Mouse (Mus musculus): ENCODE results near the gene Ppm1j. TPM values are rescaled to one million over a fixed set of nuclear protein-coding genes. Genes with fewer than 3 reads are reported as not detected.
"Not testable (repeated sequence)": the region's sequence is repeated elsewhere in the genome, so short reads cannot be mapped to it uniquely, and the experiment has no call there.

Ppm1j gene
- polyA plus RNA-seq, 1 experiment from 2014 or later = 0.48 TPM

- not testable (repeated sequence) for H3K4me1 ChIP-seq (replicated peaks; ENCODE audit: control insufficient read depth, insufficient read depth, low read length); H3K9me3 ChIP-seq (ENCODE audit: control insufficient read depth, low read length); H3K27ac ChIP-seq (ENCODE audit: low read depth, low read length); DNase-seq (ENCODE audit: low spot score); H3K36me3 ChIP-seq (ENCODE audit: control insufficient read depth, insufficient read depth, low read length); ATAC-seq (ENCODE audit: low FRiP score); H3K27me3 ChIP-seq (ENCODE audit: control insufficient read depth, insufficient read depth, low read length); H3K4me2 ChIP-seq (replicated peaks; ENCODE audit: low read depth, low read length); H3K9ac ChIP-seq (ENCODE audit: low read depth, low read length); H3K4me3 ChIP-seq (ENCODE audit: low read depth, low read length)
- 25% methylated on average over 16 of the region's 20 CpGs for WGBS
These were observed 18.6 kb upstream of the Ppm1j start for GRCm38 (mm10) chr3:104762103-104762863.

GRCm38 (mm10) chr3:104765021-104765420 lies 15.8 kb upstream of the Ppm1j start:
- Histone ChIP-seq H3K4me1 (replicated peaks; ENCODE audit: control insufficient read depth, insufficient read depth, low read length) (no peaks in the 10 kb centered on the region), H3K4me2 (replicated peaks; ENCODE audit: low read depth, low read length) (no peak overlapping the region), H3K27me3 (ENCODE audit: control insufficient read depth, insufficient read depth, low read length) (peaks cover 3% of the 10 kb centered on the region), H3K36me3 (ENCODE audit: control insufficient read depth, insufficient read depth, low read length) (no peaks in the 10 kb centered on the region), H3K4me3 (ENCODE audit: low read depth, low read length) (no peak overlapping the region), H3K9me3 (ENCODE audit: control insufficient read depth, low read length) (no peaks in the 10 kb centered on the region), H3K9ac (ENCODE audit: low read depth, low read length) (no peak overlapping the region), H3K27ac (ENCODE audit: low read depth, low read length) (no peak overlapping the region)
- DNase-seq (ENCODE audit: low spot score) = peak; percentile 49
- no peak for ATAC-seq (ENCODE audit: low FRiP score)
- 22% methylated on average over 4 of the region's 4 CpGs for WGBS

GRCm38 (mm10) chr3:104767141-104767540 lies 13.7 kb upstream of the Ppm1j start:
- no peak overlapping the region for H3K4me2 ChIP-seq (replicated peaks; ENCODE audit: low read depth, low read length)
- ATAC-seq (ENCODE audit: low FRiP score) (no peak), DNase-seq (ENCODE audit: low spot score) (no peak)
- no peaks in the 10 kb centered on the region for H3K36me3 ChIP-seq (ENCODE audit: control insufficient read depth, insufficient read depth, low read length)
- H3K27me3 ChIP-seq (ENCODE audit: control insufficient read depth, insufficient read depth, low read length) = peaks cover under 1% of the 10 kb centered on the region; the same call in 1 of the 2 replicates
- H3K4me3 ChIP-seq (ENCODE audit: low read depth, low read length) = no peak overlapping the region
- H3K4me1 ChIP-seq (replicated peaks; ENCODE audit: control insufficient read depth, insufficient read depth, low read length) = no peaks in the 10 kb centered on the region
- H3K9me3 ChIP-seq (ENCODE audit: control insufficient read depth, low read length) = no peaks in the 10 kb centered on the region
- 61% methylated on average over 2 of the region's 2 CpGs for WGBS
- H3K9ac ChIP-seq (ENCODE audit: low read depth, low read length) = no peak overlapping the region
- H3K27ac ChIP-seq (ENCODE audit: low read depth, low read length) = no peak overlapping the region

GRCm38 (mm10) chr3:104767716-104768115 lies 13.1 kb upstream of the Ppm1j start:
- 83% methylated on average over 4 of the region's 4 CpGs for WGBS

GRCm38 (mm10) chr3:104769135-104769534 lies 11.7 kb upstream of the Ppm1j start:
- Histone ChIP-seq H3K4me3 (ENCODE audit: low read depth, low read length) (no peak overlapping the region), H3K9me3 (ENCODE audit: control insufficient read depth, low read length) (no peaks in the 10 kb centered on the region), H3K9ac (ENCODE audit: low read depth, low read length) (no peak overlapping the region), H3K27me3 (ENCODE audit: control insufficient read depth, insufficient read depth, low read length) (peaks cover 3% of the 10 kb centered on the region; the same call in 1 of the 2 replicates), H3K4me2 (replicated peaks; ENCODE audit: low read depth, low read length) (no peak overlapping the region), H3K4me1 (replicated peaks; ENCODE audit: control insufficient read depth, insufficient read depth, low read length) (no peaks in the 10 kb centered on the region), H3K36me3 (ENCODE audit: control insufficient read depth, insufficient read depth, low read length) (no peaks in the 10 kb centered on the region), H3K27ac (ENCODE audit: low read depth, low read length) (no peak overlapping the region)
- DNase-seq (ENCODE audit: low spot score) (no peak), ATAC-seq (ENCODE audit: low FRiP score) (no peak)
- WGBS = 19% methylated on average over 3 of the region's 3 CpGs

More at GRCm38 (mm10) chr3:104767716-104768115, 13.1 kb upstream of the Ppm1j start:
- Histone ChIP-seq H3K4me3 (ENCODE audit: low read depth, low read length) (no peak overlapping the region), H3K36me3 (ENCODE audit: control insufficient read depth, insufficient read depth, low read length) (no peaks in the 10 kb centered on the region), H3K4me1 (replicated peaks; ENCODE audit: control insufficient read depth, insufficient read depth, low read length) (no peaks in the 10 kb centered on the region), H3K4me2 (replicated peaks; ENCODE audit: low read depth, low read length) (no peak overlapping the region), H3K9ac (ENCODE audit: low read depth, low read length) (no peak overlapping the region), H3K27me3 (ENCODE audit: control insufficient read depth, insufficient read depth, low read length) (peaks cover 3% of the 10 kb centered on the region; the same call in 1 of the 2 replicates), H3K9me3 (ENCODE audit: control insufficient read depth, low read length) (no peaks in the 10 kb centered on the region), H3K27ac (ENCODE audit: low read depth, low read length) (no peak overlapping the region)
- no peak for DNase-seq (ENCODE audit: low spot score)
- no peak for ATAC-seq (ENCODE audit: low FRiP score)

- H3K27me3 ChIP-seq (ENCODE audit: control insufficient read depth, insufficient read depth, low read length) = peaks cover 3% of the 10 kb centered on the region; the same call in 1 of the 2 replicates
- H3K4me1 ChIP-seq (replicated peaks; ENCODE audit: control insufficient read depth, insufficient read depth, low read length) = no peaks in the 10 kb centered on the region
- H3K4me2 ChIP-seq (replicated peaks; ENCODE audit: low read depth, low read length) = no peak overlapping the region
- no peak overlapping the region for H3K4me3 ChIP-seq (ENCODE audit: low read depth, low read length)
- peak; percentile 49 for DNase-seq (ENCODE audit: low spot score)
- no peak overlapping the region for H3K27ac ChIP-seq (ENCODE audit: low read depth, low read length)
- WGBS = 59% methylated on average over 10 of the region's 10 CpGs
- no peaks in the 10 kb centered on the region for H3K9me3 ChIP-seq (ENCODE audit: control insufficient read depth, low read length)
- H3K9ac ChIP-seq (ENCODE audit: low read depth, low read length) = no peak overlapping the region
- no peaks in the 10 kb centered on the region for H3K36me3 ChIP-seq (ENCODE audit: control insufficient read depth, insufficient read depth, low read length)
- no peak for ATAC-seq (ENCODE audit: low FRiP score)
These were observed 10.8 kb upstream of the Ppm1j start for GRCm38 (mm10) chr3:104770035-104770434.

GRCm38 (mm10) chr3:104770918-104771317 lies 9.9 kb upstream of the Ppm1j start:
- 61% methylated on average over 3 of the region's 3 CpGs for WGBS
- ATAC-seq (ENCODE audit: low FRiP score) = no peak

GRCm38 (mm10) chr3:104771460-104771859 lies 9.4 kb upstream of the Ppm1j start:
- Histone ChIP-seq H3K4me3 (ENCODE audit: low read depth, low read length) (no peak overlapping the region), H3K27me3 (ENCODE audit: control insufficient read depth, insufficient read depth, low read length) (peaks cover 12% of the 10 kb centered on the region), H3K4me2 (replicated peaks; ENCODE audit: low read depth, low read length) (no peak overlapping the region), H3K9me3 (ENCODE audit: control insufficient read depth, low read length) (no peaks in the 10 kb centered on the region), H3K36me3 (ENCODE audit: control insufficient read depth, insufficient read depth, low read length) (no peaks in the 10 kb centered on the region), H3K9ac (ENCODE audit: low read depth, low read length) (no peak overlapping the region), H3K4me1 (replicated peaks; ENCODE audit: control insufficient read depth, insufficient read depth, low read length) (no peaks in the 10 kb centered on the region), H3K27ac (ENCODE audit: low read depth, low read length) (no peak overlapping the region)
- no peak for ATAC-seq (ENCODE audit: low FRiP score)
- DNase-seq (ENCODE audit: low spot score) = no peak
- WGBS = 70% methylated on average over 6 of the region's 6 CpGs

More at GRCm38 (mm10) chr3:104770918-104771317, 9.9 kb upstream of the Ppm1j start:
- DNase-seq (ENCODE audit: low spot score) = no peak
- Histone ChIP-seq H3K9ac (ENCODE audit: low read depth, low read length) (no peak overlapping the region), H3K9me3 (ENCODE audit: control insufficient read depth, low read length) (no peaks in the 10 kb centered on the region), H3K27ac (ENCODE audit: low read depth, low read length) (no peak overlapping the region), H3K4me2 (replicated peaks; ENCODE audit: low read depth, low read length) (no peak overlapping the region), H3K4me3 (ENCODE audit: low read depth, low read length) (no peak overlapping the region), H3K36me3 (ENCODE audit: control insufficient read depth, insufficient read depth, low read length) (no peaks in the 10 kb centered on the region), H3K4me1 (replicated peaks; ENCODE audit: control insufficient read depth, insufficient read depth, low read length) (no peaks in the 10 kb centered on the region), H3K27me3 (ENCODE audit: control insufficient read depth, insufficient read depth, low read length) (peaks cover 8% of the 10 kb centered on the region)

- Histone ChIP-seq H3K36me3 (ENCODE audit: control insufficient read depth, insufficient read depth, low read length) (no peaks in the 10 kb centered on the region), H3K27me3 (ENCODE audit: control insufficient read depth, insufficient read depth, low read length) (peaks cover 29% of the 10 kb centered on the region), H3K4me2 (replicated peaks; ENCODE audit: low read depth, low read length) (no peak overlapping the region), H3K27ac (ENCODE audit: low read depth, low read length) (no peak overlapping the region), H3K4me3 (ENCODE audit: low read depth, low read length) (no peak overlapping the region), H3K9me3 (ENCODE audit: control insufficient read depth, low read length) (no peaks in the 10 kb centered on the region), H3K4me1 (replicated peaks; ENCODE audit: control insufficient read depth, insufficient read depth, low read length) (no peaks in the 10 kb centered on the region), H3K9ac (ENCODE audit: low read depth, low read length) (no peak overlapping the region)
- 80% methylated on average over 7 of the region's 7 CpGs for WGBS
- ATAC-seq (ENCODE audit: low FRiP score) = no peak
- DNase-seq (ENCODE audit: low spot score) = no peak
These were observed 7.6 kb upstream of the Ppm1j start for GRCm38 (mm10) chr3:104773301-104773700.

Measured in hindbrain, embryonic 11.5 days (tissue).